Mouse (Mus musculus): ENCODE results near the gene Casq2. TPM values are rescaled to one million over a fixed set of nuclear protein-coding genes. Genes with fewer than 3 reads are reported as not detected.

The Casq2 gene
- polyA plus RNA-seq (2014; fragmentation: Nextera tagmentation; extraction: Ambion mirVana) = 8.9 and 9.5 TPM in 2 replicates

GRCm38 (mm10) chr3:102086283-102086682 lies at the start of gene Casq2:
TSS of gene Casq2 (plus strand) at chr3:102086415.
- ATAC-seq (ENCODE audit: insufficient read depth, low FRiP score, low TSS enrichment) = no peak
- H3K27ac ChIP-seq (ENCODE audit: low read depth, low read length) = no peak within 1 kb of the TSS
- WGBS = 79% methylated on average over 4 of the region's 4 CpGs

DNA sequence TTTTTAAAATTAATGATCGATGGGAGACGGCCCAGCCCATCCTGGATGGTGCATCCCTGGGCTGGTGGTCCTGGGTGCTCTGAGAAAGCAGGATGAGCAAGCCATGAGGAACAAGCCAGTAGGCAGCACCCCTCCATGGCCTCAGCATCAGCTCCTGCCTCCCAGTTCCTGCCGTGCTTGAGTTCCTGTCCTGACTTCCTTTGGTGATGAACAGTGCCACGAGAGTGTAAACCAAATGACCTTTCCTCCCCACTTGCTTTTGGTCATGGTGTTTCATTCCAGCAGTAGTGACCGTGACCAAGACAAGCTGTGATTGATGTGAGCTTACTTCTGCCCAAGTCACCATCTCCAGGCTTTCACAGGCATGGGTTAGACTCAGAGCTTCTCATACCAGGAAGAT lies 48.4 kb upstream of the Casq2 start:
- H3K4me2 ChIP-seq (ENCODE audit: low read depth) = no peak overlapping the region
- DNase-seq (ENCODE audit: low spot score) = no peak
- no peak overlapping the region for H3K4me3 ChIP-seq (ENCODE audit: low read depth, low read length)
- ATAC-seq (ENCODE audit: insufficient read depth, low FRiP score, low TSS enrichment) = no peak
- no peak overlapping the region for H3K27ac ChIP-seq (ENCODE audit: low read depth, low read length)
- no peak overlapping the region for H3K9ac ChIP-seq (ENCODE audit: low read length)
- no peaks in the 10 kb centered on the region for H3K9me3 ChIP-seq (ENCODE audit: control insufficient read depth, low read length)
- no peaks in the 10 kb centered on the region for H3K36me3 ChIP-seq (ENCODE audit: control insufficient read depth, insufficient read depth, low read length)
- no peaks in the 10 kb centered on the region for H3K27me3 ChIP-seq (ENCODE audit: control insufficient read depth, insufficient read depth, low read length)
- 82% methylated on average over 5 of the region's 5 CpGs for WGBS
- H3K4me1 ChIP-seq (ENCODE audit: control insufficient read depth, insufficient read depth, low read length) = 0 out of 2 replicates have a peak, but pooled peaks cover 3% of the 10 kb centered on the region

More at GRCm38 (mm10) chr3:102086283-102086682, at the start of gene Casq2:
- no peak for DNase-seq (ENCODE audit: low spot score)
- H3K4me1 ChIP-seq (ENCODE audit: control insufficient read depth, insufficient read depth, low read length) = no peaks in the 10 kb centered on the region
- H3K4me3 ChIP-seq (ENCODE audit: low read depth, low read length) = no peak within 1 kb of the TSS
- H3K9me3 ChIP-seq (ENCODE audit: control insufficient read depth, low read length) = no peaks in the 10 kb centered on the region
- no peaks in the 10 kb centered on the region for H3K36me3 ChIP-seq (ENCODE audit: control insufficient read depth, insufficient read depth, low read length)
- H3K4me2 ChIP-seq (ENCODE audit: low read depth) = no peak within 1 kb of the TSS
- H3K27me3 ChIP-seq (ENCODE audit: control insufficient read depth, insufficient read depth, low read length) = no peaks in the 10 kb centered on the region
- no peak within 1 kb of the TSS for H3K9ac ChIP-seq (ENCODE audit: low read length)

DNA sequence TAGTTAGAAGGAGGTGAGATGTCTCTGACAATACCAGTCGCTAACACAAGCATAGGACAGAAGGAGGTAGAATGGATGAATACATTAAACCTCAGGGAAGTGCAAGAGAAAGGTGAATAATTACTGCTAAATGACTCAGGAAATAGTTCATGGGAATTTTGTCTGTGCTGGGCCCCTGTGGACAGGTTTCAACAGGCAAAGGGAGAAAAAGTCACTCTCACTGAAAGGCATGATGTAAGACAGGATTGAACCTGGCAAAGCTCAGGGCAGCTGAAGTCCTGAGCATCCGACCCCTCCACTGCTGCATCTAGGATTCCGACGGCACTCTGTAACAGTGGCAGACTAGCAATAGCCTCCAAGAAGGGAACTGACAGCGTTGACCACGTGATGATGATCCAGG lies 47.6 kb upstream of the Casq2 start:
- Histone ChIP-seq H3K36me3 (ENCODE audit: control insufficient read depth, insufficient read depth, low read length) (no peaks in the 10 kb centered on the region), H3K27me3 (ENCODE audit: control insufficient read depth, insufficient read depth, low read length) (no peaks in the 10 kb centered on the region), H3K4me2 (ENCODE audit: low read depth) (no peak overlapping the region), H3K9me3 (ENCODE audit: control insufficient read depth, low read length) (no peaks in the 10 kb centered on the region), H3K27ac (ENCODE audit: low read depth, low read length) (no peak overlapping the region), H3K9ac (ENCODE audit: low read length) (no peak overlapping the region), H3K4me3 (ENCODE audit: low read depth, low read length) (no peak overlapping the region), H3K4me1 (ENCODE audit: control insufficient read depth, insufficient read depth, low read length) (0 out of 2 replicates have a peak, but pooled peaks cover 3% of the 10 kb centered on the region)
- 82% methylated on average over 6 of the region's 6 CpGs for WGBS
- DNase-seq (ENCODE audit: low spot score) = no peak
- no peak for ATAC-seq (ENCODE audit: insufficient read depth, low FRiP score, low TSS enrichment)

DNA sequence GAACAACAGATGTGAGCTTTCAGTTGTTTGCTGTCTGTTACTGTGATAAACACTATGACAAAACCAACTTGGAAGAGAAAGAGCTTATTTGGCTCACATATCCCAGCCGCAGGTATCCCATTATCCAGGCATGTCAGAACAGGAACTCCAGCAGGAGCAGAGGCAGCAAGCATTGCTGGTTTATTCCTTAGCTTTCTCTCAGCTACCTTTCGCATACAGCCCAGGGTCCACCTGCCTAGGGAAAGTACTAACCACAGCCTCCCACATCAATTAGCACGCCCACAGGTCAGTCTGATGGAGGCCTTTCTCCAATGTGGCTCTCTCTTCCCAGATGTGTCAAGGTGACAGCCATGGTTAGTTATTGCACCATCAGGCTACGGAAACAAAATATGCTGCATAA lies 44.6 kb upstream of the Casq2 start:
- no peak overlapping the region for H3K4me3 ChIP-seq (ENCODE audit: low read depth, low read length)
- no peaks in the 10 kb centered on the region for H3K9me3 ChIP-seq (ENCODE audit: control insufficient read depth, low read length)
- H3K9ac ChIP-seq (ENCODE audit: low read length) = no peak overlapping the region
- no peak for ATAC-seq (ENCODE audit: insufficient read depth, low FRiP score, low TSS enrichment)
- H3K27me3 ChIP-seq (ENCODE audit: control insufficient read depth, insufficient read depth, low read length) = no peaks in the 10 kb centered on the region
- H3K36me3 ChIP-seq (ENCODE audit: control insufficient read depth, insufficient read depth, low read length) = no peaks in the 10 kb centered on the region
- H3K4me1 ChIP-seq (ENCODE audit: control insufficient read depth, insufficient read depth, low read length) = no peaks in the 10 kb centered on the region
- no peak overlapping the region for H3K4me2 ChIP-seq (ENCODE audit: low read depth)
- no peak overlapping the region for H3K27ac ChIP-seq (ENCODE audit: low read depth, low read length)
- WGBS = 84% methylated on average over 4 of the region's 4 CpGs
- no peak for DNase-seq (ENCODE audit: low spot score)

DNA sequence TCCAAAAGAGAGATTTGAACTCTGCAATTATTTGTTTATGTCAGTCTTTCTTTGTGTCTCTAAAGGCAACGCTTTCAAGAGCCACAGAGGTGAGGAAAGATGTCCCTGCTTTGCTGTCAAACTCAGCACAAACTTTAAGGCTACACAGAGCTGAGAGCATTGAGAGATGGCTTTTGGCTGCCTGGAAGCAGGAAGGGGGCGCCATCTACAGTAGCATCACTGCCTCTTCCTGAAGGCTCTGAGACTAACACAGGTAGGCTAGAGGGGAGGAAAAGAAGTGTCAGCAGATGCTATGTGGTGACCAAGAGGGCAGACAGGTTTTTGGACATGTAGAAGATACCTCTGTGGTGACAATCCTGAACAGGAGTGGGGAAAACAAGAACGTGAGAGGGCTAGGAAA lies 41.1 kb upstream of the Casq2 start:
- no peaks in the 10 kb centered on the region for H3K36me3 ChIP-seq (ENCODE audit: control insufficient read depth, insufficient read depth, low read length)
- H3K27me3 ChIP-seq (ENCODE audit: control insufficient read depth, insufficient read depth, low read length) = no peaks in the 10 kb centered on the region
- no peak for DNase-seq (ENCODE audit: low spot score)
- no peak for ATAC-seq (ENCODE audit: insufficient read depth, low FRiP score, low TSS enrichment)
- no peak overlapping the region for H3K27ac ChIP-seq (ENCODE audit: low read depth, low read length)
- no peak overlapping the region for H3K9ac ChIP-seq (ENCODE audit: low read length)
- no peaks in the 10 kb centered on the region for H3K9me3 ChIP-seq (ENCODE audit: control insufficient read depth, low read length)
- no peak overlapping the region for H3K4me2 ChIP-seq (ENCODE audit: low read depth)
- peaks cover 3% of the 10 kb centered on the region; the same call in 1 of the 2 replicates for H3K4me1 ChIP-seq (ENCODE audit: control insufficient read depth, insufficient read depth, low read length)
- 40% methylated on average over 3 of the region's 3 CpGs for WGBS
- no peak overlapping the region for H3K4me3 ChIP-seq (ENCODE audit: low read depth, low read length)

DNA sequence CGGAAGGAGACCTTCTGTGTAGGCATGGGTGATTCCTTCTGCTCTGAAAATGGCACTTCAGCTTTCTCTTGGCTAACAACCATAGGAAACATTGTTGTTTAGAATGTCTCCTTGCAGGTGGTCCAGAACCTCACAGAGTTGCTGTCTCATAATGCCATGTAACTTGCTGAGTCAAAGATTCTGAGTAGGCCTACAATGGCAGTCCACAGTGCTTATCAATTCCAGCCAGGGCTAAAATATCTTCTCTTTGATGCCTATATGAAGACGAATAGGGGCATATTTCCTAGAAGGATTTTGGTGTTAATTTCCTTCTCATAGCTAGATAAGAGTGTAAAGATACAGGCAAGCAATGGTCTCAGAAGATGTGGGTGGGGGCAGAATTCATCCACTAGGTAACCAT lies 38.7 kb upstream of the Casq2 start:
- Histone ChIP-seq H3K9me3 (ENCODE audit: control insufficient read depth, low read length) (no peaks in the 10 kb centered on the region), H3K4me3 (ENCODE audit: low read depth, low read length) (no peak overlapping the region), H3K4me2 (ENCODE audit: low read depth) (no peak overlapping the region), H3K27me3 (ENCODE audit: control insufficient read depth, insufficient read depth, low read length) (no peaks in the 10 kb centered on the region), H3K36me3 (ENCODE audit: control insufficient read depth, insufficient read depth, low read length) (no peaks in the 10 kb centered on the region), H3K4me1 (ENCODE audit: control insufficient read depth, insufficient read depth, low read length) (peaks cover 3% of the 10 kb centered on the region; the same call in 1 of the 2 replicates), H3K27ac (ENCODE audit: low read depth, low read length) (no peak overlapping the region), H3K9ac (ENCODE audit: low read length) (no peak overlapping the region)
- DNase-seq (ENCODE audit: low spot score) (no peak), ATAC-seq (ENCODE audit: insufficient read depth, low FRiP score, low TSS enrichment) (no peak)
- WGBS = 93% methylated on average over 2 of the region's 2 CpGs

- H3K4me1 ChIP-seq (ENCODE audit: control insufficient read depth, insufficient read depth, low read length) = peaks cover 3% of the 10 kb centered on the region; the same call in 1 of the 2 replicates
- DNase-seq (ENCODE audit: low spot score) = peak; percentile 81
- no peak overlapping the region for H3K9ac ChIP-seq (ENCODE audit: low read length)
- H3K9me3 ChIP-seq (ENCODE audit: control insufficient read depth, low read length) = no peaks in the 10 kb centered on the region
- peak; percentile 89 for ATAC-seq (ENCODE audit: insufficient read depth, low FRiP score, low TSS enrichment)
- H3K4me3 ChIP-seq (ENCODE audit: low read depth, low read length) = no peak overlapping the region
- H3K27ac ChIP-seq (ENCODE audit: low read depth, low read length) = peak overlapping the region; percentile 53
- WGBS = 47% methylated on average over 14 of the region's 14 CpGs
- H3K27me3 ChIP-seq (ENCODE audit: control insufficient read depth, insufficient read depth, low read length) = no peaks in the 10 kb centered on the region
- H3K36me3 ChIP-seq (ENCODE audit: control insufficient read depth, insufficient read depth, low read length) = no peaks in the 10 kb centered on the region
- H3K4me2 ChIP-seq (ENCODE audit: low read depth) = no peak overlapping the region
These were observed 36.8 kb upstream of the Casq2 start for GRCm38 (mm10) chr3:102049207-102050104.

GRCm38 (mm10) chr3:102052036-102052435 lies 34.2 kb upstream of the Casq2 start:
- no peaks in the 10 kb centered on the region for H3K27me3 ChIP-seq (ENCODE audit: control insufficient read depth, insufficient read depth, low read length)
- WGBS = 45% methylated on average over 3 of the region's 3 CpGs

DNA sequence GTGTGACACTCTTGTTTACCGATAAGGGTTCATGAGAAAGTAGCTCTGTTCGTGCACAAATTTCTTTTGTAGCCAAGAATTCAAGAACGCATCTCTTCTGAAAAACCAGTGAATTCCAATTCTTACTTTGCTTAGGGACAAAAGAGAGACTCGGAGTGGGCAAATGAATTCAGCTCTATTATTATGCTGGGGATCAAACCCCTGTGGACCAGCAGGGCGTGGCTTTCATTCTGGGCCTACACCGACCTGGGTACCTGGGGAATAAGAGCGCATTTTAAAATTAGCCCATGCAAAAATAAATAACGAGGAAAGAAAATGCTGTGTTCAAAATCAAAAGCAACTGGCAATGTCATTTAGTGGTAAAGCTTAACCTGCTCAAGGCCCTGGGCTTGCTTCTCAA lies 32.9 kb upstream of the Casq2 start:
- no peak overlapping the region for H3K4me3 ChIP-seq (ENCODE audit: low read depth, low read length)
- H3K27ac ChIP-seq (ENCODE audit: low read depth, low read length) = no peak overlapping the region
- no peaks in the 10 kb centered on the region for H3K27me3 ChIP-seq (ENCODE audit: control insufficient read depth, insufficient read depth, low read length)
- H3K4me1 ChIP-seq (ENCODE audit: control insufficient read depth, insufficient read depth, low read length) = peaks cover 6% of the 10 kb centered on the region; the same call in 1 of the 2 replicates
- ATAC-seq (ENCODE audit: insufficient read depth, low FRiP score, low TSS enrichment) = no peak
- H3K36me3 ChIP-seq (ENCODE audit: control insufficient read depth, insufficient read depth, low read length) = no peaks in the 10 kb centered on the region
- H3K9me3 ChIP-seq (ENCODE audit: control insufficient read depth, low read length) = no peaks in the 10 kb centered on the region
- DNase-seq (ENCODE audit: low spot score) = no peak
- no peak overlapping the region for H3K9ac ChIP-seq (ENCODE audit: low read length)
- H3K4me2 ChIP-seq (ENCODE audit: low read depth) = no peak overlapping the region
- 49% methylated on average over 8 of the region's 8 CpGs for WGBS

More at GRCm38 (mm10) chr3:102052036-102052435, 34.2 kb upstream of the Casq2 start:
- H3K27ac ChIP-seq (ENCODE audit: low read depth, low read length) = no peak overlapping the region
- ATAC-seq (ENCODE audit: insufficient read depth, low FRiP score, low TSS enrichment) (no peak), DNase-seq (ENCODE audit: low spot score) (peak; percentile 30)
- H3K9ac ChIP-seq (ENCODE audit: low read length) = no peak overlapping the region
- no peak overlapping the region for H3K4me3 ChIP-seq (ENCODE audit: low read depth, low read length)
- H3K36me3 ChIP-seq (ENCODE audit: control insufficient read depth, insufficient read depth, low read length) = no peaks in the 10 kb centered on the region
- H3K4me1 ChIP-seq (ENCODE audit: control insufficient read depth, insufficient read depth, low read length) = peaks cover 6% of the 10 kb centered on the region; the same call in 1 of the 2 replicates
- H3K4me2 ChIP-seq (ENCODE audit: low read depth) = no peak overlapping the region
- no peaks in the 10 kb centered on the region for H3K9me3 ChIP-seq (ENCODE audit: control insufficient read depth, low read length)

Measured in neural tube, embryonic 11.5 days (tissue).